8 mouse cellular contexts compared by ENCODE assay signal in genomic region chr5:142619866-142620265, GRCm38 (mm10). TPM values are rescaled to one million over a fixed set of nuclear protein-coding genes. Genes with fewer than 3 reads are reported as not detected.
DNase-seq lines count a peak whose midpoint lies in the region; ATAC-seq and TF ChIP-seq lines count a peak whose summit lies in the region.
"Had no signal": no experiment of that assay in that cellular context is flagged by ENCODE, and none has a peak within 500 bp of the region (broad histone marks: within the 10 kb centered on the region; RNA-seq: fewer than 3 reads in every experiment).

No protein-coding gene starts in this region.

- peak; percentile 50 for DNase-seq in thymus, adult 2 months
- no peak for DNase-seq in thymus, adult 18-20 months
- peak; percentile 64 for DNase-seq in adrenal gland, postnatal 25 days
- peak; percentile 11 for DNase-seq in fibroblast of lung, adult 2 months (ENCODE audit: low read depth)
- DNase-seq in lung, postnatal 14 days: peak; percentile 30
- peak; percentile 78 for DNase-seq in right cerebral cortex, postnatal 4 days

- H3K4me1 ChIP-seq in thymus, adult 2 months (replicated peaks; ENCODE audit: control insufficient read depth, insufficient read depth, low read length): no peaks in the 10 kb centered on the region
- no peaks in the 10 kb centered on the region for H3K4me1 ChIP-seq in kidney, embryonic 14.5 days (ENCODE audit: control insufficient read depth, insufficient read depth, low read length)
- H3K4me1 ChIP-seq: heart, embryonic 13.5 days had no signal

- TF ChIP-seq POLR2A in thymus, adult 2 months (IDR thresholded peaks at IDR 0.05; ENCODE audit: control insufficient read depth, extremely low read depth, insufficient read depth, low read length, poor library complexity): no peak

- 0 out of 2 replicates have a peak, but pooled peaks have one; percentile 15 for TF ChIP-seq CTCF in thymus, adult 2 months (IDR thresholded peaks at IDR 0.05; ENCODE audit: borderline replicate concordance, control insufficient read depth, extremely low read depth, insufficient read depth, low read length, poor library complexity)

- no peaks in the 10 kb centered on the region for H3K9me3 ChIP-seq in kidney, embryonic 14.5 days (ENCODE audit: control insufficient read depth, low read length)
- H3K9me3 ChIP-seq: heart, embryonic 13.5 days had no signal

- no peak overlapping the region for H3K4me3 ChIP-seq in thymus, adult 2 months (ENCODE audit: control insufficient read depth, insufficient read depth, low read length)
- H3K4me3 ChIP-seq in kidney, embryonic 14.5 days (ENCODE audit: low read length): no peak overlapping the region
- H3K4me3 ChIP-seq: heart, embryonic 13.5 days had no signal

- ATAC-seq in kidney, embryonic 14.5 days (ENCODE audit: low FRiP score, low TSS enrichment): peak; percentile 52; the same call in 1 of the 2 replicates

- H3K9ac ChIP-seq in kidney, embryonic 14.5 days (ENCODE audit: low read depth, low read length): no peak overlapping the region
- H3K9ac ChIP-seq: heart, embryonic 13.5 days had no signal

- H3K36me3 ChIP-seq in thymus, adult 2 months (ENCODE audit: control insufficient read depth, insufficient read depth, low read length): no peaks in the 10 kb centered on the region
- H3K36me3 ChIP-seq in kidney, embryonic 14.5 days (ENCODE audit: control insufficient read depth, insufficient read depth, low read length): no peaks in the 10 kb centered on the region
- H3K36me3 ChIP-seq: heart, embryonic 13.5 days had no signal

- H3K27me3 ChIP-seq in thymus, adult 2 months (ENCODE audit: control insufficient read depth, insufficient read depth, low read length): no peaks in the 10 kb centered on the region
- H3K27me3 ChIP-seq in kidney, embryonic 14.5 days (ENCODE audit: control insufficient read depth, insufficient read depth, low read length): no peaks in the 10 kb centered on the region

- H3K4me2 ChIP-seq in kidney, embryonic 14.5 days (replicated peaks; ENCODE audit: low read depth, low read length): no peak overlapping the region
- H3K4me2 ChIP-seq: heart, embryonic 13.5 days had no signal

- no peak overlapping the region for H3K27ac ChIP-seq in thymus, adult 2 months (ENCODE audit: control insufficient read depth, insufficient read depth, low read length)
- no peak overlapping the region for H3K27ac ChIP-seq in kidney, embryonic 14.5 days (ENCODE audit: low read depth, low read length)
- H3K27ac ChIP-seq: heart, embryonic 13.5 days had no signal

- WGBS in thymus, adult 2 months: 22% methylated on average over 5 of the region's 5 CpGs
- WGBS in kidney, embryonic 14.5 days: 26% methylated on average over 5 of the region's 5 CpGs

RNA-seq across cellular contexts. Expression of gene Wipi2, which starts 7.6 kb away (rescaled TPM):
- polyA plus RNA-seq in thymus, adult 2 months (2012; rRNA removed): 54.4 and 65.6 TPM in 2 replicates
- total RNA-seq in adrenal gland, postnatal 25 days (2021): 93.2 and 98.2 TPM in 2 replicates
- polyA plus RNA-seq in kidney, embryonic 14.5 days (2014; fragmentation: Nextera tagmentation; extraction: Ambion mirVana): 36.4 and 59.2 TPM in 2 replicates

RNA-seq across cellular contexts. Expression of gene Mmd2, which starts 11.3 kb away (rescaled TPM):
- polyA plus RNA-seq in thymus, adult 2 months (2012; rRNA removed): 0.20 and 0.54 TPM in 2 replicates
- 28.5 and 32.3 TPM in 2 replicates for total RNA-seq in adrenal gland, postnatal 25 days (2021)
- polyA plus RNA-seq in kidney, embryonic 14.5 days (2014; fragmentation: Nextera tagmentation; extraction: Ambion mirVana): 0.14 TPM in 1 of 2 replicates, not detected in the other

Comparison
In these comparisons a context has a peak if more than half of its experiments do, and no peak if none do; other contexts are left out.
1. DNase-seq: peak in thymus, adult 2 months (single experiment), adrenal gland, postnatal 25 days (single experiment), fibroblast of lung, adult 2 months (single experiment), lung, postnatal 14 days (single experiment) and right cerebral cortex, postnatal 4 days (single experiment); none in thymus, adult 18-20 months (0 of 2).